ENCODE assay signal across 7 mouse cellular contexts in genomic region chr5:150426595-150426994, GRCm38 (mm10).
DNase-seq lines count a peak whose midpoint lies in the region; ATAC-seq and TF ChIP-seq lines count a peak whose summit lies in the region.

No protein-coding gene starts in this region.

- peak; percentile 83 for ATAC-seq in common myeloid progenitor, adult 5-6 weeks (replicated peaks; ENCODE audit: low read depth, poor library complexity, severe bottlenecking)
- no peak for ATAC-seq in liver, postnatal 0 days

- no peak for TF ChIP-seq EP300 in liver, postnatal 0 days (IDR thresholded peaks at IDR 0.05; ENCODE audit: low read depth)

- H3K36me3 ChIP-seq in kidney, adult 2 months (ENCODE audit: control insufficient read depth, insufficient read depth, low read length): no peaks in the 10 kb centered on the region
- H3K36me3 ChIP-seq in C2C12 (ENCODE audit: control insufficient read depth, insufficient read depth) (no peaks in the 10 kb centered on the region), ES-E14 (ENCODE audit: control insufficient read depth, insufficient read depth, low read length, poor library complexity, severe bottlenecking) (no peaks in the 10 kb centered on the region)
- H3K36me3 ChIP-seq in liver, postnatal 0 days (replicated peaks; ENCODE audit: insufficient read depth, low read length): peaks cover 10% of the 10 kb centered on the region; the same call in 1 of the 2 replicates

- no peak overlapping the region for H3K27ac ChIP-seq in kidney, adult 2 months (ENCODE audit: insufficient read depth, low read depth, low read length)
- H3K27ac ChIP-seq in ES-E14 (ENCODE audit: insufficient read depth, low read depth, low read length, poor library complexity, severe bottlenecking): no peak overlapping the region
- no peak overlapping the region for H3K27ac ChIP-seq in liver, postnatal 0 days (ENCODE audit: low read depth)

- no peak overlapping the region for H3K4me3 ChIP-seq in kidney, adult 2 months (ENCODE audit: insufficient read depth, low read depth, low read length)
- H3K4me3 ChIP-seq in C2C12 (ENCODE audit: insufficient read depth, poor library complexity, severe bottlenecking) (no peak overlapping the region), ES-E14 (ENCODE audit: insufficient read depth in 1 of 2, low read depth in 1 of 2, low read length in 2 of 2, poor library complexity in 1 of 2, severe bottlenecking in 1 of 2) (no peak overlapping the region)
- no peak overlapping the region for H3K4me3 ChIP-seq in liver, postnatal 0 days (ENCODE audit: low read depth, low read length)

- no peak overlapping the region for H3ac ChIP-seq in C2C12 (ENCODE audit: control insufficient read depth, insufficient read length, low read depth)

- in situ Hi-C loops in ES-E14 (cut with MboI; ENCODE audit: low sequenced_read_pairs in 2 of 2, unreplicated experiment in 2 of 2): no loop called here

- no peak for TF ChIP-seq POLR2A in kidney, adult 2 months (IDR thresholded peaks at IDR 0.05; ENCODE audit: low read depth, low read length)

- TF ChIP-seq CTCF in kidney, adult 2 months (conservative IDR thresholded peaks at IDR 0.05; ENCODE audit: insufficient read depth, insufficient read length, low read depth, low read length): peak; percentile 48
- TF ChIP-seq CTCF in C2C12 (IDR thresholded peaks at IDR 0.05; ENCODE audit: control insufficient read depth, insufficient read depth, insufficient read length): peak; percentile 9
- TF ChIP-seq CTCF in liver, postnatal 0 days (IDR thresholded peaks at IDR 0.05; ENCODE audit: low read depth): peak; percentile 68

- no peaks in the 10 kb centered on the region for H3K4me1 ChIP-seq in kidney, adult 2 months (ENCODE audit: control insufficient read depth, insufficient read depth, low read length)
- no peaks in the 10 kb centered on the region for H3K4me1 ChIP-seq in ES-E14 (ENCODE audit: control insufficient read depth in 2 of 2, insufficient read depth in 2 of 2, low read length in 2 of 2, poor library complexity in 1 of 2)
- H3K4me1 ChIP-seq in liver, postnatal 0 days (ENCODE audit: insufficient read depth): no peaks in the 10 kb centered on the region

- H3K9me3 ChIP-seq in ES-E14 (ENCODE audit: control insufficient read depth, insufficient read depth, low read depth, low read length): no peaks in the 10 kb centered on the region
- no peaks in the 10 kb centered on the region for H3K9me3 ChIP-seq in liver, postnatal 0 days (ENCODE audit: low read length)

- H3K9ac ChIP-seq in ES-E14 (ENCODE audit: insufficient read depth, low read depth, low read length, poor library complexity, severe bottlenecking): no peak overlapping the region
- H3K9ac ChIP-seq in liver, postnatal 0 days (replicated peaks): no peak overlapping the region

- no peak overlapping the region for H3K4me2 ChIP-seq in liver, postnatal 0 days (ENCODE audit: low read depth, low read length)

- 69% methylated on average over 3 of the region's 3 CpGs for WGBS in kidney, adult 2 months
- WGBS in liver, postnatal 0 days (ENCODE audit: insufficient replicate concordance): 88% methylated on average over 3 of the region's 3 CpGs

- peak; percentile 27 for DNase-seq in kidney, adult 2 months
- no peak for DNase-seq in kidney, adult 11 months
- peak; percentile 52 for DNase-seq in ES-E14 (ENCODE audit: low read depth, low spot score)
- peak; percentile 32 for DNase-seq in liver, postnatal 0 days
- peak; percentile 36 for DNase-seq in thymus, postnatal 0 days (ENCODE audit: low spot score)

- no peaks in the 10 kb centered on the region; the same call in 1 of the 2 replicates for H3K27me3 ChIP-seq in kidney, adult 2 months (replicated peaks; ENCODE audit: control insufficient read depth, insufficient read depth, low read length)
- no peaks in the 10 kb centered on the region for H3K27me3 ChIP-seq in C2C12 (ENCODE audit: control insufficient read depth, insufficient read depth, insufficient read length)
- no peaks in the 10 kb centered on the region for H3K27me3 ChIP-seq in liver, postnatal 0 days (ENCODE audit: insufficient read depth, low read length)

- no peaks in the 10 kb centered on the region for H3K79me3 ChIP-seq in C2C12 (ENCODE audit: low read depth)

- no peaks in the 10 kb centered on the region for H3K79me2 ChIP-seq in C2C12 (ENCODE audit: control insufficient read depth, insufficient read depth)

TF ChIP-seq in C2C12, 6 proteins besides CTCF, POLR2A, EP300 and RAD21:
- TF ChIP-seq MYOG (IDR thresholded peaks at IDR 0.05; ENCODE audit: control insufficient read depth, extremely low read depth, insufficient read length) (no peak), FOSL1 (IDR thresholded peaks at IDR 0.05; ENCODE audit: insufficient read depth, low read length, poor library complexity, severe bottlenecking) (no peak), USF1 (IDR thresholded peaks at IDR 0.05; ENCODE audit: low read depth) (no peak), CEBPB (IDR thresholded peaks at IDR 0.05; ENCODE audit: low read depth) (no peak), MAX (IDR thresholded peaks at IDR 0.05) (no peak), MYOD1 (IDR thresholded peaks at IDR 0.05; ENCODE audit: control insufficient read depth, insufficient read length, low read depth) (no peak)
TF ChIP-seq in C2C12: peak in this region for 0.

TF ChIP-seq in ES-E14, 5 proteins besides CTCF, POLR2A, EP300 and RAD21:
- TF ChIP-seq MAFK (IDR thresholded peaks at IDR 0.05; ENCODE audit: insufficient read depth, low read depth, low read length) (no peak), ZC3H11A (IDR thresholded peaks at IDR 0.05; ENCODE audit: borderline replicate concordance, low read depth, low read length) (0 out of 2 replicates have a peak, but pooled peaks have one; percentile 42)

Comparison
In these comparisons a context has a peak if more than half of its experiments do, and no peak if none do; other contexts are left out.
1. CTCF ChIP-seq: peak in every context shown above with its lines; median percentile 68 in liver, postnatal 0 days; 48 in kidney, adult 2 months; 9 in C2C12.